Mouse (Mus musculus) embryonic facial prominence, embryonic 11.5 days (tissue): ENCODE results near the gene Ephb1. TPM values are rescaled to one million over a fixed set of nuclear protein-coding genes. Genes with fewer than 3 reads are reported as not detected.

ENCODE experiments used
- ATAC-seq: fragments of 200-750 bp; cut with Nextera tagmentation; replicated peaks from 2 replicates; pipeline ENCODE4 v1.8.0; 2017; ENCODE audit warnings: low read depth; ENCODE audit not compliant: insufficient number of reproducible peaks, low FRiP score, low TSS enrichment
- DNase-seq: peaks from one replicate; pipeline ENCODE4 v3.0.0-alpha.2; 2015; ENCODE audit warnings: low spot score
- H3K27ac ChIP-seq: fragments of 300-500 bp; sonication (generic); replicated peaks from 2 replicates; pipeline ENCODE4 v1.5.1; 2014; ENCODE audit warnings: mild to moderate bottlenecking, low read depth, low read length, control low read depth
- H3K27me3 ChIP-seq: fragments of 300-500 bp; sonication (generic); 2 replicates; pipeline ENCODE4 v1.6.1; 2014; ENCODE audit warnings: mild to moderate bottlenecking, low read length, moderate library complexity, mixed read lengths; ENCODE audit not compliant: control insufficient read depth, insufficient read depth
- H3K36me3 ChIP-seq: fragments of 300-500 bp; sonication (generic); replicated peaks from 2 replicates; pipeline ENCODE4 v1.6.1; 2014; ENCODE audit warnings: low read depth, mild to moderate bottlenecking, low read length, moderate library complexity, mixed read lengths; ENCODE audit not compliant: control insufficient read depth, insufficient read depth
- H3K4me1 ChIP-seq: fragments of 300-500 bp; sonication (generic); 2 replicates; pipeline ENCODE4 v1.6.1; 2014; ENCODE audit warnings: low read length, mixed read lengths; ENCODE audit not compliant: control insufficient read depth, insufficient read depth
- H3K4me2 ChIP-seq: fragments of 300-500 bp; sonication (generic); 2 replicates; pipeline ENCODE4 v1.6.1; 2014; ENCODE audit warnings: low read depth, mild to moderate bottlenecking, control low read depth, low read length, moderate library complexity
- H3K4me3 ChIP-seq: fragments of 300-500 bp; sonication (generic); 2 replicates; pipeline ENCODE4 v1.5.1; 2014; ENCODE audit warnings: low read depth, low read length, control low read depth
- H3K9ac ChIP-seq: fragments of 300-500 bp; sonication (generic); replicated peaks from 2 replicates; pipeline ENCODE4 v1.6.1; 2014; ENCODE audit warnings: mild to moderate bottlenecking, control low read depth, low read length
- H3K9me3 ChIP-seq: fragments of 300-500 bp; sonication (generic); replicated peaks from 2 replicates; pipeline ENCODE4 v1.6.1; 2016; ENCODE audit warnings: mild to moderate bottlenecking, low read length, inconsistent platforms, mixed read lengths; ENCODE audit not compliant: control insufficient read depth
- WGBS: fragments of 180-500 bp; shearing (Covaris S2); extraction: QIAGEN DNeasy Blood & Tissue Kit; methylation state at CpG from one replicate; pipeline ENCODE4 v1.1.7; 2014; 5-methylcytosine and 5-hydroxymethylcytosine counted together
- microRNA-seq: library from miRNA; unstranded; fragments of <30 nt; microRNA quantifications from one replicate; pipeline ENCODE4, GENCODE M21; 2016; ENCODE audit warnings: borderline number of aligned reads
- polyA plus RNA-seq: library from polyadenylated mRNA; unstranded; fragments of >200 nt; fragmentation: Nextera tagmentation; extraction: Ambion mirVana; gene quantifications from 2 replicates; pipeline ENCODE4 v1.2.1, GENCODE M21; 2014

Ephb1 gene
- polyA plus RNA-seq, 1 experiment from 2014 or later = 6.6 TPM

GRCm38 (mm10) chr9:101883295-101883694 is 471.2 kb downstream of the Ephb1 start:
- H3K4me1 ChIP-seq = no peaks in the 10 kb centered on the region
- no peaks in the 10 kb centered on the region for H3K36me3 ChIP-seq
- WGBS = 70% methylated on average over 2 of the region's 2 CpGs
- DNase-seq (no peak), ATAC-seq (no peak)
- H3K4me2 ChIP-seq = no peak overlapping the region
- no peaks in the 10 kb centered on the region for H3K27me3 ChIP-seq
- no peak overlapping the region for H3K4me3 ChIP-seq
- H3K9me3 ChIP-seq = no peaks in the 10 kb centered on the region
- no peak overlapping the region for H3K27ac ChIP-seq
- no peak overlapping the region for H3K9ac ChIP-seq

GRCm38 (mm10) chr9:101877109-101877987 is 477.1 kb downstream of the Ephb1 start:
- Histone ChIP-seq H3K4me2 (no peak overlapping the region), H3K4me1 (no peaks in the 10 kb centered on the region), H3K4me3 (no peak overlapping the region), H3K27me3 (no peaks in the 10 kb centered on the region), H3K9me3 (no peaks in the 10 kb centered on the region), H3K36me3 (no peaks in the 10 kb centered on the region), H3K9ac (no peak overlapping the region), H3K27ac (no peak overlapping the region)
- WGBS = 56% methylated on average over 11 of the region's 11 CpGs
- 0 out of 2 replicates have a peak, but pooled peaks have one; percentile 56 for ATAC-seq
- peak; percentile 72 for DNase-seq

GRCm38 (mm10) chr9:101875306-101875705 is 479.2 kb downstream of the Ephb1 start:
- WGBS = 90% methylated on average over 1 of the region's 1 CpGs
- no peak for ATAC-seq

More at GRCm38 (mm10) chr9:101875306-101875705, 479.2 kb downstream of the Ephb1 start:
- Histone ChIP-seq H3K27ac (no peak overlapping the region), H3K4me2 (no peak overlapping the region), H3K36me3 (no peaks in the 10 kb centered on the region), H3K9me3 (no peaks in the 10 kb centered on the region), H3K27me3 (no peaks in the 10 kb centered on the region), H3K9ac (no peak overlapping the region), H3K4me1 (no peaks in the 10 kb centered on the region), H3K4me3 (no peak overlapping the region)
- no peak for DNase-seq

Small RNAs within 50 kb of the gene (microRNA-seq; reads per million reads assigned to microRNA genes)
- not detected for gene Mir7243

Other genes with a start within 250 kb of the Ephb1 start
- 0.10 and 0.17 TPM in 2 replicates for gene Ky, start 151.1 kb upstream of the Ephb1 start, polyA plus RNA-seq